Mouse (Mus musculus) G1E (cell line): ENCODE data around the gene Bbs9.

Experiments used
- CTCF ChIP-seq: IDR thresholded peaks from 2 replicates; pipeline ENCODE4 v1.5.1; 2012; ENCODE audit warnings: low read depth, low read length, inconsistent platforms, mixed read lengths
- GATA1 ChIP-seq: IDR thresholded peaks from 2 replicates; pipeline ENCODE4 v1.6.1; 2012; ENCODE audit warnings: borderline replicate concordance, low read length, inconsistent platforms, mixed read lengths

GRCm38 (mm10) chr9:22557467-22557866 lies 82.0 kb downstream of the Bbs9 start:
- TF ChIP-seq CTCF (peak; percentile 68), GATA1 (no peak)
